Mouse (Mus musculus): Measurements from ENCODE around the gene Nim1k. TPM values are rescaled to one million over a fixed set of nuclear protein-coding genes. Genes with fewer than 3 reads are reported as not detected.
"Not testable (repeated sequence)": the region's sequence is repeated elsewhere in the genome, so short reads cannot be mapped to it uniquely, and the experiment has no call there.

The Nim1k gene
- polyA plus RNA-seq, 1 experiment from 2014 or later = 0.53 TPM

DNA sequence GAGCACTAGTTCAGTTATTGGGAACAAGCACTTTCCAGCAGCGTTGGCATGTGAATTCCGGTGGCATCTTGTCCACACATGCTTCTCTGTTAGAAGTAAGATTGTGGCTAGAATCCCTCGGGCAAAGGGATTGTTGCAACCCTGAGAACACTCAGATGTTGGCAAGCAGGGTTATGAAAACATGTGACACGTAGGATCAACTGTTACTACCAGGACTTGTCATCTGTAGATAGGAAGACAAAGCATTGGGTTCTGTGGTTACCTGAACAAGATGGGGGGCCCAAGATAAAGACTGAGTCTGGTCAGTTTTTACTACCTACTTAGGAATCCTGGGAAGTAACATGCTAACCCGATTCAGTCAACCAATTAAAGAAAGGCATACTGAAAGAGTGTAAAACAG, 46.7 kb downstream of the Nim1k start:
- Histone ChIP-seq H3K27me3 (replicated peaks; ENCODE audit: control insufficient read depth, insufficient read depth, low read length) (no peaks in the 10 kb centered on the region), H3K4me2 (replicated peaks; ENCODE audit: low read depth) (no peak overlapping the region), H3K4me1 (replicated peaks; ENCODE audit: control insufficient read depth, insufficient read depth, low read length) (no peaks in the 10 kb centered on the region), H3K9me3 (ENCODE audit: control insufficient read depth) (no peaks in the 10 kb centered on the region), H3K9ac (ENCODE audit: low read depth, low read length) (no peak overlapping the region), H3K27ac (ENCODE audit: low read depth, low read length) (no peak overlapping the region), H3K36me3 (ENCODE audit: control insufficient read depth, insufficient read depth) (peaks cover 38% of the 10 kb centered on the region), H3K4me3 (ENCODE audit: low read depth, low read length) (no peak overlapping the region)
- ATAC-seq = no peak
- 87% methylated on average over 5 of the region's 5 CpGs for WGBS
- TF ChIP-seq CTCF (IDR thresholded peaks at IDR 0.05; ENCODE audit: low read depth) = no peak

DNA sequence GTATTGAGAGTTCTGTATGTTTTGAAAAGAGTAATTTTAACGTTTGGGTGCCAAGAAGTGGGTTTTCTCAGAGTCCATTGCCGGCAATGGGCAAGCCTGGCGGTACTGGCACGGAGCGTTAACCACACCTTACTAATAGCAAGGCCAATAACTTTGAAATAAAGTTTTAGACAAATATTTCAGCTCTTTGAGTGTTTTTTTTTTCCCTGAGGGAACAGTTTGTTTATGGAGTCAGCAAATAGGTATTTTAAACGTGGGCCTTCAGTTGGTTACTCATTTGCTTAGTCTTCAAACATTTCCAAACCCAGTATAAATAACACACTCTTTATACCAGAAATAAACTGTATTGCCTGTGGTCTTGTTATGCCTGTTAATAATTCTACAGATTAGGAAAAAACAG, 47.8 kb downstream of the Nim1k start:
- H3K4me3 ChIP-seq (ENCODE audit: low read depth, low read length) = no peak overlapping the region
- ATAC-seq = no peak
- no peak overlapping the region for H3K27ac ChIP-seq (ENCODE audit: low read depth, low read length)
- H3K9ac ChIP-seq (ENCODE audit: low read depth, low read length) = no peak overlapping the region
- no peak for TF ChIP-seq CTCF (IDR thresholded peaks at IDR 0.05; ENCODE audit: low read depth)
- H3K36me3 ChIP-seq (ENCODE audit: control insufficient read depth, insufficient read depth) = peaks cover 49% of the 10 kb centered on the region
- H3K4me2 ChIP-seq (replicated peaks; ENCODE audit: low read depth) = no peak overlapping the region
- WGBS = 73% methylated on average over 6 of the region's 6 CpGs
- no peaks in the 10 kb centered on the region for H3K9me3 ChIP-seq (ENCODE audit: control insufficient read depth)
- no peaks in the 10 kb centered on the region for H3K4me1 ChIP-seq (replicated peaks; ENCODE audit: control insufficient read depth, insufficient read depth, low read length)
- H3K27me3 ChIP-seq (replicated peaks; ENCODE audit: control insufficient read depth, insufficient read depth, low read length) = no peaks in the 10 kb centered on the region

DNA sequence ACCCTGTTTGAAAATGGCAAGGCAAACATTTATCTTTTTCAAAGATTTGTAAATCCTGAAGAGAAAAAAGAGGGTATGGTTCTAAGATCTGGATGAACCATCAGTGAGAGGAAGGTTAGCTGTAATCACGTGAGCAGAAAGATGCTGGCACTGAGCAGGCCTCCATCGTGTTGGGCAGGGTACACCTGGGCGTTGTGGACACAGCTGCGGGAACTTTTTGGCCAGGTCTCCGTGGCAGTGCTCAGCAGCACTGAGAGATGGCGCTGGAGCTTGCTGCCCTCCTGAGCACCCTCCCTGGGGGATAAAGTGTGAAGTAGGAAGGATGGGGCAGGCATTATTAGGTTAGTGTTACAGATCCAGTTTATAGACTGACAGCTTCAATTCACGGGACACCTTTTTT, 48.7 kb downstream of the Nim1k start:
- 68% methylated on average over 7 of the region's 7 CpGs for WGBS
- H3K4me1 ChIP-seq (replicated peaks; ENCODE audit: control insufficient read depth, insufficient read depth, low read length) = no peaks in the 10 kb centered on the region
- peaks cover 56% of the 10 kb centered on the region for H3K36me3 ChIP-seq (ENCODE audit: control insufficient read depth, insufficient read depth)
- H3K4me2 ChIP-seq (replicated peaks; ENCODE audit: low read depth) = no peak overlapping the region
- H3K27ac ChIP-seq (ENCODE audit: low read depth, low read length) = no peak overlapping the region
- no peak overlapping the region for H3K4me3 ChIP-seq (ENCODE audit: low read depth, low read length)
- no peak overlapping the region for H3K9ac ChIP-seq (ENCODE audit: low read depth, low read length)
- no peak for TF ChIP-seq CTCF (IDR thresholded peaks at IDR 0.05; ENCODE audit: low read depth)
- ATAC-seq = no peak
- no peaks in the 10 kb centered on the region for H3K27me3 ChIP-seq (replicated peaks; ENCODE audit: control insufficient read depth, insufficient read depth, low read length)
- no peaks in the 10 kb centered on the region for H3K9me3 ChIP-seq (ENCODE audit: control insufficient read depth)

DNA sequence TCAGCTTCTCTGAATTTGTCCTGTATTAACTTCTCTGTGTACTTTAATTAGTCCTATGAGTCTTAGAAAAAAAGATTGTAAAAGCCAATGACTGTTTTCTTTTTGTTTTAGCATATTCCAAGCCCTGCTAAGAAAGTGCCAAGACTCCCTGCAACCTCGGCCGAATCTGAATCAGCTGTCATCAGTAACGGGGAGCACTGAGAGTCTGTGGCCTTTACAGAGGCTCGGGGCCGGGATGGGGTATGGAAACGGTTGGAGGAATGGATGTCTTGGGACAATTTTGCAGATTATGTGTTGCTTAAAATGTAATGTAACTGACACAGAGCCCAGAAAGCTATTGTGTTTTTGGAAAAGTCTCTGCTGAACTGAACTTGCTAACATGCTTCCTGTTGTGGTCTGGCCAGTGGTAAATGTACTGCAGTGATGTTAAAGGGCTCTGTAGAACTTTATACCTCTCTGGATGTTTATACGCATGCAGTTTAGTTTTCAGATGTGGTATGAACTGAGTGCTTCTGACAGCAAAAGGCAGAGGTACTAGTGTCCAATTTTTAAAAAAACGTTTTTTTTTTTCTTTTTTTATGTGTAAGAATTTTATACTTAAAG, 49.3 kb downstream of the Nim1k start:
- not testable (repeated sequence) for H3K27me3 ChIP-seq (replicated peaks; ENCODE audit: control insufficient read depth, insufficient read depth, low read length); H3K9ac ChIP-seq (ENCODE audit: low read depth, low read length); ATAC-seq; H3K4me1 ChIP-seq (replicated peaks; ENCODE audit: control insufficient read depth, insufficient read depth, low read length); H3K4me3 ChIP-seq (ENCODE audit: low read depth, low read length); H3K4me2 ChIP-seq (replicated peaks; ENCODE audit: low read depth); H3K9me3 ChIP-seq (ENCODE audit: control insufficient read depth)
- H3K36me3 ChIP-seq (ENCODE audit: control insufficient read depth, insufficient read depth) = peaks cover 59% of the 10 kb centered on the region
- 84% methylated on average over 7 of the region's 8 CpGs for WGBS
- 0 out of 2 replicates have a peak overlapping the region, but pooled peaks have one; percentile 4 for H3K27ac ChIP-seq (ENCODE audit: low read depth, low read length)

DNA sequence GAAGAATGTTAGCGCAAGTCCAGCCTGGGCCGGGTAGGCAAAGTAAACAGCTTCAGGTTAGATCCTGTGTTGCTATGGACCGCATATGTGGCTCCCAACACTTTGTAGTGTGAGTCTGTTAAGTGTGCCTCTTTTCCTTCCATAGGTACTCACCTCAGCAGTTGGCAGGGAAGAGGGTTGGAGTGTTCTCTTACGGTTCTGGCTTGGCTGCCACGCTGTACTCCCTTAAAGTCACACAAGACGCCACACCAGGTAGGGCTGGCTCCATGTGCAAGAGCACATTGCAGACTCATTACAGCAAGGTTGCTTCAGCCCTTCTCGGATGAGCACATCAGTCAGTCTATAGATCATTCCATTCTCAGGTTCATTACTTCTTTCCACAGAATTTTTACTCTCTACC, 51.4 kb downstream of the Nim1k start:
- TF ChIP-seq CTCF (IDR thresholded peaks at IDR 0.05; ENCODE audit: low read depth) = no peak
- no peak overlapping the region for H3K9ac ChIP-seq (ENCODE audit: low read depth, low read length)
- no peak overlapping the region for H3K27ac ChIP-seq (ENCODE audit: low read depth, low read length)
- no peaks in the 10 kb centered on the region for H3K9me3 ChIP-seq (ENCODE audit: control insufficient read depth)
- ATAC-seq = no peak
- H3K27me3 ChIP-seq (replicated peaks; ENCODE audit: control insufficient read depth, insufficient read depth, low read length) = no peaks in the 10 kb centered on the region
- no peak overlapping the region for H3K4me3 ChIP-seq (ENCODE audit: low read depth, low read length)
- H3K4me2 ChIP-seq (replicated peaks; ENCODE audit: low read depth) = no peak overlapping the region
- 87% methylated on average over 7 of the region's 7 CpGs for WGBS
- H3K36me3 ChIP-seq (ENCODE audit: control insufficient read depth, insufficient read depth) = peaks cover 71% of the 10 kb centered on the region
- no peaks in the 10 kb centered on the region for H3K4me1 ChIP-seq (replicated peaks; ENCODE audit: control insufficient read depth, insufficient read depth, low read length)

DNA sequence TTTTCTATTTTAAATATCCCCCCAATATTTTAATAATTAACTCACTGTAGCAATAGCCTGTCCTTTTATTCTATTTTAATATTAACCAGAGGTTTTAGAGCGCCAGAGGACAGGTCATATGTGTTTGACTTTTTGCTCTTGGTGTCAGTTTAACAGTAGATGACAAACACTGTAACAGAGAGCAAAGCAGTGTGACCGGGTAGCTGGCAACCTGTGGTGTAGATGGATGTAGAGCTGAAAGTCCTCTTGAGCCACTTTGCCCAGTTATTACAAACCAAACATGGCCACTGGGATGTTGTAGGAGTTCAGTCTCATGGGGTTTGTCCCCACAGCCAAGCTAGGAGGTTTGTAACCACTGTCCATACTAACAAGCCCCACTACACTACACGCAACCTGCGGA, 57.2 kb downstream of the Nim1k start:
- no peak overlapping the region for H3K27ac ChIP-seq (ENCODE audit: low read depth, low read length)
- no peak overlapping the region for H3K4me3 ChIP-seq (ENCODE audit: low read depth, low read length)
- no peak overlapping the region for H3K9ac ChIP-seq (ENCODE audit: low read depth, low read length)
- ATAC-seq = no peak
- H3K4me2 ChIP-seq (replicated peaks; ENCODE audit: low read depth) = no peak overlapping the region
- H3K4me1 ChIP-seq (replicated peaks; ENCODE audit: control insufficient read depth, insufficient read depth, low read length) = no peaks in the 10 kb centered on the region
- no peak for TF ChIP-seq CTCF (IDR thresholded peaks at IDR 0.05; ENCODE audit: low read depth)
- no peaks in the 10 kb centered on the region for H3K9me3 ChIP-seq (ENCODE audit: control insufficient read depth)
- H3K36me3 ChIP-seq (ENCODE audit: control insufficient read depth, insufficient read depth) = peaks cover 33% of the 10 kb centered on the region
- no peaks in the 10 kb centered on the region for H3K27me3 ChIP-seq (replicated peaks; ENCODE audit: control insufficient read depth, insufficient read depth, low read length)
- 83% methylated on average over 4 of the region's 4 CpGs for WGBS

DNA sequence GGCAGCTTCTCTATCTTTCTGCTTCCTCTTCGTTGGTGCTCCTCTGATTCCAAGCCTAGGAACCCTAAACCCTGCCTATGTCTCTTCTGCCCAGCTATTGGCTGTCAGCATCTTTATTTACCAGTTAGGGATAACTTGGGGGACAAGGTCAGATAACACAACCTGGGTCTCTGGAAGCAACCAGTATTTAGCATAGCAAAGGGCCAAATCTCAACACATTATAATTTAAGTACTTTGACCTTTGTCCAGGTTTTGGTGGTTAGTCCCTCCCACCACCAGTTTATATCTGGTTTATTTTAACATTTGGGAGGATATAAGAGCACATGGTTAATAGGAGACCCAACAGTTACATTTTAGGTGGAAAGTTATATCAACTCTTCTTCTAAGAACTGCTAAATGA, 59.2 kb downstream of the Nim1k start:
- H3K9me3 ChIP-seq (ENCODE audit: control insufficient read depth) = no peaks in the 10 kb centered on the region
- WGBS = 61% methylated on average over 1 of the region's 1 CpGs
- H3K4me3 ChIP-seq (ENCODE audit: low read depth, low read length) = no peak overlapping the region
- H3K27ac ChIP-seq (ENCODE audit: low read depth, low read length) = no peak overlapping the region
- no peak for ATAC-seq
- H3K4me1 ChIP-seq (replicated peaks; ENCODE audit: control insufficient read depth, insufficient read depth, low read length) = no peaks in the 10 kb centered on the region
- H3K4me2 ChIP-seq (replicated peaks; ENCODE audit: low read depth) = no peak overlapping the region
- no peaks in the 10 kb centered on the region for H3K27me3 ChIP-seq (replicated peaks; ENCODE audit: control insufficient read depth, insufficient read depth, low read length)
- peaks cover 18% of the 10 kb centered on the region for H3K36me3 ChIP-seq (ENCODE audit: control insufficient read depth, insufficient read depth)
- no peak overlapping the region for H3K9ac ChIP-seq (ENCODE audit: low read depth, low read length)
- TF ChIP-seq CTCF (IDR thresholded peaks at IDR 0.05; ENCODE audit: low read depth) = no peak

Data from intestine, postnatal 0 days (tissue).